Mouse (Mus musculus) heart, embryonic 11.5 days (tissue): ENCODE data around the gene Fam193a. TPM values are rescaled to one million over a fixed set of nuclear protein-coding genes. Genes with fewer than 3 reads are reported as not detected.

Source experiments
- ATAC-seq: fragments of 200-750 bp; cut with Nextera tagmentation; replicated peaks from 2 replicates; pipeline ENCODE4 v1.8.0; 2017; ENCODE audit warnings: moderate library complexity; ENCODE audit not compliant: insufficient number of reproducible peaks, low FRiP score, low TSS enrichment
- H3K27ac ChIP-seq: fragments of 300-500 bp; sonication (generic); 2 replicates; pipeline ENCODE4 v1.5.1; 2014; ENCODE audit warnings: mild to moderate bottlenecking, low read depth, low read length
- H3K27me3 ChIP-seq: fragments of 300-500 bp; sonication (generic); 2 replicates; pipeline ENCODE4 v1.6.1; 2014; ENCODE audit warnings: mild to moderate bottlenecking, low read length, mixed read lengths; ENCODE audit not compliant: control insufficient read depth, insufficient read depth
- H3K36me3 ChIP-seq: fragments of 300-500 bp; sonication (generic); 2 replicates; pipeline ENCODE4 v1.6.1; 2014; ENCODE audit warnings: mild to moderate bottlenecking, low read length, moderate library complexity, mixed read lengths; ENCODE audit not compliant: control insufficient read depth, insufficient read depth
- H3K4me1 ChIP-seq: fragments of 300-500 bp; sonication (generic); 2 replicates; pipeline ENCODE4 v1.6.1; 2014; ENCODE audit warnings: low read length; ENCODE audit not compliant: control insufficient read depth, insufficient read depth
- H3K4me2 ChIP-seq: fragments of 300-500 bp; sonication (generic); 2 replicates; pipeline ENCODE4 v1.6.1; 2014; ENCODE audit warnings: mild to moderate bottlenecking, moderate library complexity
- H3K4me3 ChIP-seq: fragments of 300-500 bp; sonication (generic); 2 replicates; pipeline ENCODE4 v1.5.1; 2014; ENCODE audit warnings: low read depth, low read length
- H3K9ac ChIP-seq: fragments of 300-500 bp; sonication (generic); 2 replicates; pipeline ENCODE4 v1.6.1; 2014; ENCODE audit warnings: mild to moderate bottlenecking, low read depth, low read length, moderate library complexity
- H3K9me3 ChIP-seq: fragments of 300-500 bp; sonication (generic); replicated peaks from 2 replicates; pipeline ENCODE4 v1.6.1; 2016; ENCODE audit warnings: low read length; ENCODE audit not compliant: control insufficient read depth
- WGBS: fragments of 180-500 bp; shearing (Covaris S2); extraction: QIAGEN DNeasy Blood & Tissue Kit; methylation state at CpG from one replicate; pipeline ENCODE4 v1.1.7; 2014; ENCODE audit not compliant: insufficient replicate concordance; 5-methylcytosine and 5-hydroxymethylcytosine counted together
- polyA plus RNA-seq: library from polyadenylated mRNA; unstranded; fragments of >200 nt; fragmentation: Nextera tagmentation; extraction: Ambion mirVana; gene quantifications from 2 replicates; pipeline ENCODE4 v1.2.1, GENCODE M21; 2014

Fam193a gene
- polyA plus RNA-seq, 1 experiment from 2014 or later: 12.0 TPM

DNA sequence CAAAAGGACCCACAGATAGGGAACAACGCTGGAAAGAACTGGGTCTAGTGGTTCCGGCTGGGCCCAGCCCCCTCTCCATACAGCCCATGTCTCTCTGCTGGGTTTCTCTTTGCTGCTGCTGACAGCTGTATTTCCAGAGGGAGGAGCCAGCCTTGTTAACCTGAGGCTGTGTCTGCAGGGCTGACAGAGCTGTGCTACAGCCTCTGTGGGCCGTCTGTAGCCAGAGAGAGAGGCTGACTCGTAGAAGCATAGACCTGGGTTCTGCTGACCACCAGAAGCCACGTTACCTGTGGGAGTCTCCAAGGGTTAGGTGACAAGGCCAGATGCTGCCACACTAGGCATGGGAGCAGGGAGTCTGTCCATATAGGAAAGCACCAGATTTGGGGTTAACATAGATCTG lies 163.3 kb downstream of the Fam193a start:
- 74% methylated on average over 5 of the region's 5 CpGs for WGBS
- H3K27me3 ChIP-seq: no peaks in the 10 kb centered on the region

GRCm38 (mm10) chr5:34533820-34534219 lies 164.1 kb downstream of the Fam193a start:
- H3K36me3 ChIP-seq: no peaks in the 10 kb centered on the region
- H3K9ac ChIP-seq: no peak overlapping the region
- no peak overlapping the region for H3K4me3 ChIP-seq
- H3K4me2 ChIP-seq: no peak overlapping the region
- no peak overlapping the region for H3K27ac ChIP-seq
- no peaks in the 10 kb centered on the region for H3K9me3 ChIP-seq
- H3K27me3 ChIP-seq: no peaks in the 10 kb centered on the region
- 54% methylated on average over 3 of the region's 3 CpGs for WGBS
- H3K4me1 ChIP-seq: peaks cover 9% of the 10 kb centered on the region; the same call in 1 of the 2 replicates
- no peak for ATAC-seq

More for the DNA sequence above, 163.3 kb downstream of the Fam193a start:
- Histone ChIP-seq H3K4me2 (no peak overlapping the region), H3K4me1 (peaks cover 9% of the 10 kb centered on the region; the same call in 1 of the 2 replicates), H3K36me3 (no peaks in the 10 kb centered on the region), H3K4me3 (no peak overlapping the region), H3K27ac (no peak overlapping the region), H3K9ac (no peak overlapping the region), H3K9me3 (no peaks in the 10 kb centered on the region)
- no peak for ATAC-seq

- Histone ChIP-seq H3K36me3 (no peaks in the 10 kb centered on the region), H3K9ac (no peak overlapping the region), H3K27ac (no peak overlapping the region), H3K4me2 (no peak overlapping the region), H3K9me3 (no peaks in the 10 kb centered on the region), H3K27me3 (no peaks in the 10 kb centered on the region), H3K4me3 (no peak overlapping the region), H3K4me1 (peaks cover 9% of the 10 kb centered on the region; the same call in 1 of the 2 replicates)
- WGBS: 76% methylated on average over 5 of the region's 5 CpGs
- no peak for ATAC-seq
Observed at GRCm38 (mm10) chr5:34534776-34535581, 165.2 kb downstream of the Fam193a start.

- Histone ChIP-seq H3K36me3 (no peaks in the 10 kb centered on the region), H3K4me3 (no peak overlapping the region), H3K9ac (no peak overlapping the region), H3K9me3 (no peaks in the 10 kb centered on the region), H3K27me3 (no peaks in the 10 kb centered on the region), H3K27ac (no peak overlapping the region), H3K4me2 (no peak overlapping the region), H3K4me1 (peaks cover 9% of the 10 kb centered on the region; the same call in 1 of the 2 replicates)
- no peak for ATAC-seq
- 84% methylated on average over 7 of the region's 7 CpGs for WGBS
Observed at GRCm38 (mm10) chr5:34535831-34536230, 166.1 kb downstream of the Fam193a start.

Other genes with a start within 250 kb of the Fam193a start
- 0.38 and 0.52 TPM in 2 replicates for gene Poln, start 200.5 kb upstream of the Fam193a start, polyA plus RNA-seq
- gene Haus3, start 200.4 kb upstream of the Fam193a start, polyA plus RNA-seq: 28.8 and 31.2 TPM in 2 replicates
- 23.3 and 26.7 TPM in 2 replicates for gene Mxd4, start 182.2 kb upstream of the Fam193a start, polyA plus RNA-seq
- gene Zfyve28, start 81.5 kb upstream of the Fam193a start, polyA plus RNA-seq: 0.29 and 0.46 TPM in 2 replicates
- gene Cfap99, start 81.3 kb upstream of the Fam193a start, polyA plus RNA-seq: 0.07 and 0.10 TPM in 2 replicates
- 125 and 143 TPM in 2 replicates for gene Rnf4, start 33.6 kb upstream of the Fam193a start, polyA plus RNA-seq
- 12.7 and 14.2 TPM in 2 replicates for gene Tnip2, start 144.1 kb downstream of the Fam193a start, polyA plus RNA-seq
- gene Sh3bp2, start 155.9 kb downstream of the Fam193a start, polyA plus RNA-seq: 4.2 and 5.2 TPM in 2 replicates
- gene Add1, start 203.7 kb downstream of the Fam193a start, polyA plus RNA-seq: 166 and 173 TPM in 2 replicates